Mouse (Mus musculus): ENCODE measurements at regions not wholly inside any gene's neighbourhood (a gene's known extent, or its start where the extent isn't known, plus 50 kb on each side); places are given as distances from the start of the nearest gene placed in this dataset.
"Not testable (repeated sequence)": the region's sequence is repeated elsewhere in the genome, so short reads cannot be mapped to it uniquely, and the experiment has no call there.

GRCm38 (mm10) chr7:125166881-125167351 is 277.6 kb upstream of the Kdm8 start:
- WGBS: 85% methylated on average over 19 of the region's 19 CpGs
- Histone ChIP-seq H3K4me1 (ENCODE audit: control insufficient read depth, insufficient read depth, low read length) (no peaks in the 10 kb centered on the region), H3K4me2 (ENCODE audit: low read depth, low read length) (no peak overlapping the region), H3K27ac (ENCODE audit: low read length) (no peak overlapping the region), H3K9ac (ENCODE audit: low read length) (no peak overlapping the region), H3K4me3 (ENCODE audit: low read length) (no peak overlapping the region), H3K36me3 (ENCODE audit: control insufficient read depth, insufficient read depth) (no peaks in the 10 kb centered on the region), H3K27me3 (ENCODE audit: control insufficient read depth, insufficient read depth, low read length) (no peaks in the 10 kb centered on the region), H3K9me3 (replicated peaks; ENCODE audit: control insufficient read depth, low read length) (0 out of 2 replicates have a peak, but pooled peaks cover 3% of the 10 kb centered on the region)
- ATAC-seq (replicated peaks; ENCODE audit: extremely low read depth, insufficient read depth, low FRiP score): no peak

GRCm38 (mm10) chr7:125167666-125168065 is 276.8 kb upstream of the Kdm8 start:
- 75% methylated on average over 4 of the region's 4 CpGs for WGBS

GRCm38 (mm10) chr7:125181548-125181947 is 262.9 kb upstream of the Kdm8 start:
- no peaks in the 10 kb centered on the region for H3K36me3 ChIP-seq (ENCODE audit: control insufficient read depth, insufficient read depth)
- H3K4me2 ChIP-seq (ENCODE audit: low read depth, low read length): no peak overlapping the region
- H3K27me3 ChIP-seq (ENCODE audit: control insufficient read depth, insufficient read depth, low read length): no peaks in the 10 kb centered on the region
- H3K9me3 ChIP-seq (replicated peaks; ENCODE audit: control insufficient read depth, low read length): no peaks in the 10 kb centered on the region
- no peak overlapping the region for H3K4me3 ChIP-seq (ENCODE audit: low read length)
- no peaks in the 10 kb centered on the region for H3K4me1 ChIP-seq (ENCODE audit: control insufficient read depth, insufficient read depth, low read length)
- WGBS: 63% methylated on average over 3 of the region's 3 CpGs
- no peak overlapping the region for H3K27ac ChIP-seq (ENCODE audit: low read length)
- ATAC-seq (replicated peaks; ENCODE audit: extremely low read depth, insufficient read depth, low FRiP score): no peak
- H3K9ac ChIP-seq (ENCODE audit: low read length): no peak overlapping the region

More at GRCm38 (mm10) chr7:125167666-125168065, 276.8 kb upstream of the Kdm8 start:
- Histone ChIP-seq H3K27me3 (ENCODE audit: control insufficient read depth, insufficient read depth, low read length) (no peaks in the 10 kb centered on the region), H3K4me1 (ENCODE audit: control insufficient read depth, insufficient read depth, low read length) (no peaks in the 10 kb centered on the region), H3K9ac (ENCODE audit: low read length) (no peak overlapping the region), H3K9me3 (replicated peaks; ENCODE audit: control insufficient read depth, low read length) (0 out of 2 replicates have a peak, but pooled peaks cover 3% of the 10 kb centered on the region), H3K4me2 (ENCODE audit: low read depth, low read length) (no peak overlapping the region), H3K4me3 (ENCODE audit: low read length) (no peak overlapping the region), H3K36me3 (ENCODE audit: control insufficient read depth, insufficient read depth) (no peaks in the 10 kb centered on the region), H3K27ac (ENCODE audit: low read length) (no peak overlapping the region)
- ATAC-seq (replicated peaks; ENCODE audit: extremely low read depth, insufficient read depth, low FRiP score): no peak

GRCm38 (mm10) chr7:125182266-125182665 is 262.2 kb upstream of the Kdm8 start:
- no peaks in the 10 kb centered on the region for H3K4me1 ChIP-seq (ENCODE audit: control insufficient read depth, insufficient read depth, low read length)

GRCm38 (mm10) chr7:125183011-125183410 is 261.5 kb upstream of the Kdm8 start:
- not testable (repeated sequence) for H3K9me3 ChIP-seq (replicated peaks; ENCODE audit: control insufficient read depth, low read length); H3K27ac ChIP-seq (ENCODE audit: low read length); H3K9ac ChIP-seq (ENCODE audit: low read length); H3K36me3 ChIP-seq (ENCODE audit: control insufficient read depth, insufficient read depth); H3K27me3 ChIP-seq (ENCODE audit: control insufficient read depth, insufficient read depth, low read length); H3K4me1 ChIP-seq (ENCODE audit: control insufficient read depth, insufficient read depth, low read length); H3K4me3 ChIP-seq (ENCODE audit: low read length); H3K4me2 ChIP-seq (ENCODE audit: low read depth, low read length); ATAC-seq (replicated peaks; ENCODE audit: extremely low read depth, insufficient read depth, low FRiP score)
- 85% methylated on average over 4 of the region's 4 CpGs for WGBS

More at GRCm38 (mm10) chr7:125182266-125182665, 262.2 kb upstream of the Kdm8 start:
- whole genome bisulfite sequencing: 68% methylated on average over 4 of the region's 4 CpGs
- no peak for ATAC-seq (replicated peaks; ENCODE audit: extremely low read depth, insufficient read depth, low FRiP score)
- Histone ChIP-seq H3K27ac (ENCODE audit: low read length) (no peak overlapping the region), H3K27me3 (ENCODE audit: control insufficient read depth, insufficient read depth, low read length) (no peaks in the 10 kb centered on the region), H3K9me3 (replicated peaks; ENCODE audit: control insufficient read depth, low read length) (no peaks in the 10 kb centered on the region), H3K9ac (ENCODE audit: low read length) (no peak overlapping the region), H3K4me3 (ENCODE audit: low read length) (no peak overlapping the region), H3K4me2 (ENCODE audit: low read depth, low read length) (no peak overlapping the region), H3K36me3 (ENCODE audit: control insufficient read depth, insufficient read depth) (no peaks in the 10 kb centered on the region)

GRCm38 (mm10) chr7:125185037-125185679 is 259.3 kb upstream of the Kdm8 start:
- 76% methylated on average over 13 of the region's 13 CpGs for WGBS
- H3K9me3 ChIP-seq (replicated peaks; ENCODE audit: control insufficient read depth, low read length): no peaks in the 10 kb centered on the region
- H3K4me3 ChIP-seq (ENCODE audit: low read length): no peak overlapping the region
- no peak overlapping the region for H3K4me2 ChIP-seq (ENCODE audit: low read depth, low read length)
- H3K36me3 ChIP-seq (ENCODE audit: control insufficient read depth, insufficient read depth): no peaks in the 10 kb centered on the region
- H3K4me1 ChIP-seq (ENCODE audit: control insufficient read depth, insufficient read depth, low read length): no peaks in the 10 kb centered on the region
- H3K27ac ChIP-seq (ENCODE audit: low read length): no peak overlapping the region
- H3K9ac ChIP-seq (ENCODE audit: low read length): no peak overlapping the region
- ATAC-seq (replicated peaks; ENCODE audit: extremely low read depth, insufficient read depth, low FRiP score): no peak
- H3K27me3 ChIP-seq (ENCODE audit: control insufficient read depth, insufficient read depth, low read length): no peaks in the 10 kb centered on the region

GRCm38 (mm10) chr7:125187011-125187740 is 257.3 kb upstream of the Kdm8 start:
- no peak overlapping the region for H3K4me2 ChIP-seq (ENCODE audit: low read depth, low read length)
- H3K27me3 ChIP-seq (ENCODE audit: control insufficient read depth, insufficient read depth, low read length): no peaks in the 10 kb centered on the region
- no peak overlapping the region for H3K27ac ChIP-seq (ENCODE audit: low read length)
- ATAC-seq (replicated peaks; ENCODE audit: extremely low read depth, insufficient read depth, low FRiP score): no peak
- no peaks in the 10 kb centered on the region for H3K4me1 ChIP-seq (ENCODE audit: control insufficient read depth, insufficient read depth, low read length)
- no peaks in the 10 kb centered on the region for H3K36me3 ChIP-seq (ENCODE audit: control insufficient read depth, insufficient read depth)
- H3K4me3 ChIP-seq (ENCODE audit: low read length): no peak overlapping the region
- no peaks in the 10 kb centered on the region for H3K9me3 ChIP-seq (replicated peaks; ENCODE audit: control insufficient read depth, low read length)
- whole genome bisulfite sequencing: 79% methylated on average over 10 of the region's 10 CpGs
- H3K9ac ChIP-seq (ENCODE audit: low read length): no peak overlapping the region

GRCm38 (mm10) chr7:125188986-125189385 is 255.5 kb upstream of the Kdm8 start:
- ATAC-seq (replicated peaks; ENCODE audit: extremely low read depth, insufficient read depth, low FRiP score): no peak
- H3K9me3 ChIP-seq (replicated peaks; ENCODE audit: control insufficient read depth, low read length): no peaks in the 10 kb centered on the region
- no peak overlapping the region for H3K9ac ChIP-seq (ENCODE audit: low read length)
- H3K4me3 ChIP-seq (ENCODE audit: low read length): no peak overlapping the region
- H3K4me1 ChIP-seq (ENCODE audit: control insufficient read depth, insufficient read depth, low read length): no peaks in the 10 kb centered on the region
- 74% methylated on average over 5 of the region's 5 CpGs for WGBS
- no peaks in the 10 kb centered on the region for H3K36me3 ChIP-seq (ENCODE audit: control insufficient read depth, insufficient read depth)
- no peaks in the 10 kb centered on the region for H3K27me3 ChIP-seq (ENCODE audit: control insufficient read depth, insufficient read depth, low read length)
- H3K27ac ChIP-seq (ENCODE audit: low read length): no peak overlapping the region
- H3K4me2 ChIP-seq (ENCODE audit: low read depth, low read length): no peak overlapping the region

GRCm38 (mm10) chr7:125190067-125190466 is 254.4 kb upstream of the Kdm8 start:
- no peaks in the 10 kb centered on the region for H3K27me3 ChIP-seq (ENCODE audit: control insufficient read depth, insufficient read depth, low read length)
- WGBS: 79% methylated on average over 6 of the region's 6 CpGs
- ATAC-seq (replicated peaks; ENCODE audit: extremely low read depth, insufficient read depth, low FRiP score): no peak

More at GRCm38 (mm10) chr7:125190067-125190466, 254.4 kb upstream of the Kdm8 start:
- Histone ChIP-seq H3K9me3 (replicated peaks; ENCODE audit: control insufficient read depth, low read length) (no peaks in the 10 kb centered on the region), H3K9ac (ENCODE audit: low read length) (no peak overlapping the region), H3K4me2 (ENCODE audit: low read depth, low read length) (no peak overlapping the region), H3K4me1 (ENCODE audit: control insufficient read depth, insufficient read depth, low read length) (no peaks in the 10 kb centered on the region), H3K4me3 (ENCODE audit: low read length) (no peak overlapping the region), H3K36me3 (ENCODE audit: control insufficient read depth, insufficient read depth) (no peaks in the 10 kb centered on the region), H3K27ac (ENCODE audit: low read length) (no peak overlapping the region)

Measured in heart, embryonic 16.5 days (tissue).